ENCODE assay signal across 8 mouse cellular contexts in genomic region chr19:46523480-46524151, GRCm38 (mm10). TPM values are rescaled to one million over a fixed set of nuclear protein-coding genes. Genes with fewer than 3 reads are reported as not detected.
DNase-seq lines count a peak whose midpoint lies in the region; ATAC-seq and TF ChIP-seq lines count a peak whose summit lies in the region.

No protein-coding gene starts in this region.

- peak overlapping the region; percentile 32 for H3K9ac ChIP-seq in intestine, embryonic 15.5 days
- H3K9ac ChIP-seq in limb, embryonic 11.5 days (ENCODE audit: low read length), result 0 out of 2 replicates have a peak overlapping the region, but pooled peaks have one; percentile 24
- H3K9ac ChIP-seq in midbrain, postnatal 0 days (replicated peaks; ENCODE audit: low read length, poor library complexity, severe bottlenecking), result no peak overlapping the region; the same call in 1 of the 2 replicates

- no peaks in the 10 kb centered on the region for H3K36me3 ChIP-seq in intestine, embryonic 15.5 days
- no peaks in the 10 kb centered on the region for H3K36me3 ChIP-seq in limb, embryonic 11.5 days (ENCODE audit: control insufficient read depth, insufficient read depth, low read length)
- no peaks in the 10 kb centered on the region for H3K36me3 ChIP-seq in midbrain, postnatal 0 days (ENCODE audit: insufficient read depth, low read length)

- WGBS in intestine, embryonic 15.5 days, result 12% methylated on average over 20 of the region's 20 CpGs
- 12% methylated on average over 20 of the region's 20 CpGs for WGBS in limb, embryonic 11.5 days
- WGBS in midbrain, postnatal 0 days, result 4% methylated on average over 20 of the region's 20 CpGs

- no peaks in the 10 kb centered on the region for H3K27me3 ChIP-seq in intestine, embryonic 15.5 days (replicated peaks)
- H3K27me3 ChIP-seq in limb, embryonic 11.5 days (ENCODE audit: control insufficient read depth, insufficient read depth, low read length), result no peaks in the 10 kb centered on the region
- H3K27me3 ChIP-seq in midbrain, postnatal 0 days (ENCODE audit: insufficient read depth, low read length), result no peaks in the 10 kb centered on the region

- peak overlapping the region; percentile 76 for H3K27ac ChIP-seq in intestine, embryonic 15.5 days
- peak overlapping the region; percentile 51 for H3K27ac ChIP-seq in limb, embryonic 11.5 days (replicated peaks; ENCODE audit: low read depth, low read length)
- peak overlapping the region; percentile 76 for H3K27ac ChIP-seq in midbrain, postnatal 0 days (ENCODE audit: low read depth, low read length)

- TF ChIP-seq CTCF in midbrain, postnatal 0 days (IDR thresholded peaks at IDR 0.05), result no peak

- H3K9me3 ChIP-seq in intestine, embryonic 15.5 days, result no peaks in the 10 kb centered on the region
- H3K9me3 ChIP-seq in limb, embryonic 11.5 days (ENCODE audit: control insufficient read depth, low read length), result no peaks in the 10 kb centered on the region
- H3K9me3 ChIP-seq in midbrain, postnatal 0 days (ENCODE audit: low read length), result no peaks in the 10 kb centered on the region

- DNase-seq in adrenal gland, adult 18-20 months (ENCODE audit: low spot score in 2 of 2), result peak; percentile 42 to 43
- no peak for DNase-seq in adrenal gland, postnatal 4 days (ENCODE audit: low spot score in 2 of 2)
- DNase-seq in cerebellum, adult 18-20 months, result peak; percentile 59 to 65
- DNase-seq in frontal cortex, adult 2 months (ENCODE audit: extremely low spot score in 1 of 2, low spot score in 1 of 2), result peak; percentile 67 to 80
- peak; percentile 84 for DNase-seq in limb, embryonic 11.5 days (ENCODE audit: low spot score)
- peak; percentile 85 for DNase-seq in midbrain, postnatal 0 days (ENCODE audit: low spot score)
- DNase-seq in T-cell, adult 2 months (ENCODE audit: low spot score), result no peak

- peaks cover 46% of the 10 kb centered on the region for H3K4me1 ChIP-seq in intestine, embryonic 15.5 days (replicated peaks)
- peaks cover 65% of the 10 kb centered on the region for H3K4me1 ChIP-seq in limb, embryonic 11.5 days (ENCODE audit: control insufficient read depth, insufficient read depth, low read length)
- H3K4me1 ChIP-seq in midbrain, postnatal 0 days (ENCODE audit: insufficient read depth, low read length), result peaks cover 21% of the 10 kb centered on the region

- peak; percentile 73 for ATAC-seq in intestine, embryonic 15.5 days
- peak; percentile 86 for ATAC-seq in limb, embryonic 11.5 days (ENCODE audit: insufficient number of reproducible peaks, low FRiP score, low TSS enrichment, low read depth)
- peak; percentile 83 for ATAC-seq in midbrain, postnatal 0 days (ENCODE audit: low FRiP score)

- H3K4me2 ChIP-seq in intestine, embryonic 15.5 days (replicated peaks), result peak overlapping the region; percentile 61
- H3K4me2 ChIP-seq in limb, embryonic 11.5 days (ENCODE audit: low read depth, severe bottlenecking), result peak overlapping the region; percentile 25
- peak overlapping the region; percentile 52 for H3K4me2 ChIP-seq in midbrain, postnatal 0 days (ENCODE audit: low read depth, low read length, poor library complexity, severe bottlenecking)

- H3K4me3 ChIP-seq in intestine, embryonic 15.5 days (replicated peaks), result peak overlapping the region; percentile 9; the same call in 1 of the 2 replicates
- no peak overlapping the region for H3K4me3 ChIP-seq in limb, embryonic 11.5 days (ENCODE audit: low read depth, low read length)
- H3K4me3 ChIP-seq in midbrain, postnatal 0 days (ENCODE audit: low read depth, low read length), result peak overlapping the region; percentile 17

RNA-seq across cellular contexts. Expression of gene Trim8, which starts 22.1 kb away (rescaled TPM):
- total RNA-seq in adrenal gland, adult 18-20 months (2021), result 10 to 100 TPM; 46.5 to 56.8 TPM
- total RNA-seq in adrenal gland, postnatal 4 days (2021), result 10 to 100 TPM; 60.5 to 70.3 TPM
- polyA plus RNA-seq in frontal cortex, adult 2 months (2012; rRNA removed), result 58.6 and 60.6 TPM in 2 replicates
- 16.4 and 17.3 TPM in 2 replicates for polyA plus RNA-seq in intestine, embryonic 15.5 days (2015; fragmentation: Nextera tagmentation; extraction: Ambion mirVana)
- 16.7 and 18.0 TPM in 2 replicates for polyA plus RNA-seq in limb, embryonic 11.5 days (2014; fragmentation: Nextera tagmentation; extraction: Ambion mirVana)
- 96.6 and 103 TPM in 2 replicates for total RNA-seq in midbrain, postnatal 0 days (2014; rRNA removed)
- polyA plus RNA-seq in midbrain, postnatal 0 days (2015; fragmentation: Nextera tagmentation; extraction: Ambion mirVana), result 27.8 and 30.4 TPM in 2 replicates

RNA-seq across cellular contexts. Expression of gene Arl3, which starts 49.4 kb away (rescaled TPM):
- 10 to 100 TPM; 56.9 to 64.9 TPM for total RNA-seq in adrenal gland, adult 18-20 months (2021)
- total RNA-seq in adrenal gland, postnatal 4 days (2021), result 10 to 100 TPM; 47.2 to 54.9 TPM
- polyA plus RNA-seq in frontal cortex, adult 2 months (2012; rRNA removed), result 249 and 253 TPM in 2 replicates
- 69.9 and 72.4 TPM in 2 replicates for polyA plus RNA-seq in intestine, embryonic 15.5 days (2015; fragmentation: Nextera tagmentation; extraction: Ambion mirVana)
- polyA plus RNA-seq in limb, embryonic 11.5 days (2014; fragmentation: Nextera tagmentation; extraction: Ambion mirVana), result 128 and 133 TPM in 2 replicates
- 94.5 and 109 TPM in 2 replicates for total RNA-seq in midbrain, postnatal 0 days (2014; rRNA removed)
- polyA plus RNA-seq in midbrain, postnatal 0 days (2015; fragmentation: Nextera tagmentation; extraction: Ambion mirVana), result 192 and 194 TPM in 2 replicates

RNA-seq across cellular contexts. Expression of gene Sfxn2, which starts 49.5 kb away (rescaled TPM):
- total RNA-seq in adrenal gland, adult 18-20 months (2021), result 1 to 10 TPM; 8.1 to 8.3 TPM
- 10 to 100 TPM; 13.1 to 18.4 TPM for total RNA-seq in adrenal gland, postnatal 4 days (2021)
- polyA plus RNA-seq in frontal cortex, adult 2 months (2012; rRNA removed), result 6.0 and 7.5 TPM in 2 replicates
- 18.2 and 20.5 TPM in 2 replicates for polyA plus RNA-seq in intestine, embryonic 15.5 days (2015; fragmentation: Nextera tagmentation; extraction: Ambion mirVana)
- polyA plus RNA-seq in limb, embryonic 11.5 days (2014; fragmentation: Nextera tagmentation; extraction: Ambion mirVana), result 15.2 and 15.6 TPM in 2 replicates
- 5.9 and 6.0 TPM in 2 replicates for total RNA-seq in midbrain, postnatal 0 days (2014; rRNA removed)
- polyA plus RNA-seq in midbrain, postnatal 0 days (2015; fragmentation: Nextera tagmentation; extraction: Ambion mirVana), result 9.5 and 9.8 TPM in 2 replicates

Comparison
In these comparisons a context has a peak if more than half of its experiments do, and no peak if none do; other contexts are left out.
1. DNase-seq: peak in adrenal gland, adult 18-20 months (2 of 2), cerebellum, adult 18-20 months (2 of 2), frontal cortex, adult 2 months (2 of 2), limb, embryonic 11.5 days (single experiment) and midbrain, postnatal 0 days (single experiment); none in adrenal gland, postnatal 4 days (0 of 2) and T-cell, adult 2 months (single experiment).
2. Peak in every context shown above with its lines, with median percentiles within 50 percentile points of each other: ATAC-seq, H3K27ac ChIP-seq and H3K4me2 ChIP-seq.